Mouse (Mus musculus) intestine, embryonic 16.5 days (tissue): ENCODE data around the gene Rab33b. TPM values are rescaled to one million over a fixed set of nuclear protein-coding genes. Genes with fewer than 3 reads are reported as not detected.

Experiments used
- ATAC-seq: fragments of 200-750 bp; cut with Nextera tagmentation; 2 replicates; pipeline ENCODE4 v1.8.0; 2017; ENCODE audit warnings: moderate TSS enrichment, moderate library complexity
- H3K27ac ChIP-seq: fragments of 300-500 bp; sonication (generic); 2 replicates; pipeline ENCODE4 v1.5.1; 2014; ENCODE audit warnings: mild to moderate bottlenecking, low read length
- H3K27me3 ChIP-seq: fragments of 300-500 bp; sonication (generic); replicated peaks from 2 replicates; pipeline ENCODE4 v1.6.1; 2014; ENCODE audit warnings: low read length, control low read depth, mixed read lengths; ENCODE audit not compliant: control insufficient read depth, insufficient read depth
- H3K36me3 ChIP-seq: fragments of 300-500 bp; sonication (generic); 2 replicates; pipeline ENCODE4 v1.6.1; 2014; ENCODE audit warnings: low read length, control low read depth; ENCODE audit not compliant: control insufficient read depth, insufficient read depth
- H3K4me1 ChIP-seq: fragments of 300-500 bp; sonication (generic); 2 replicates; pipeline ENCODE4 v1.6.1; 2014; ENCODE audit warnings: low read length, control low read depth, mixed read lengths; ENCODE audit not compliant: control insufficient read depth, insufficient read depth
- H3K4me2 ChIP-seq: fragments of 300-500 bp; sonication (generic); 2 replicates; pipeline ENCODE4 v1.6.1; 2014; ENCODE audit warnings: low read depth, low read length, control low read depth
- H3K4me3 ChIP-seq: fragments of 300-500 bp; sonication (generic); 2 replicates; pipeline ENCODE4 v1.5.1; 2014; ENCODE audit warnings: mild to moderate bottlenecking, low read length
- H3K9ac ChIP-seq: fragments of 300-500 bp; sonication (generic); 2 replicates; pipeline ENCODE4 v1.6.1; 2014; ENCODE audit warnings: low read depth, low read length
- H3K9me3 ChIP-seq: fragments of 300-500 bp; sonication (generic); 2 replicates; pipeline ENCODE4 v1.6.1; 2016; ENCODE audit warnings: low read length, control low read depth; ENCODE audit not compliant: control insufficient read depth
- WGBS: fragments of 180-500 bp; shearing (Covaris S2); extraction: QIAGEN DNeasy Blood & Tissue Kit; methylation state at CpG from one replicate; pipeline ENCODE4 v1.1.7; 2014; 5-methylcytosine and 5-hydroxymethylcytosine counted together
- polyA plus RNA-seq: library from polyadenylated mRNA; unstranded; fragments of >200 nt; fragmentation: Nextera tagmentation; extraction: Ambion mirVana; gene quantifications from 2 replicates; pipeline ENCODE4 v1.2.1, GENCODE M21; 2015

Rab33b gene
- polyA plus RNA-seq, 1 experiment from 2014 or later, result 25.0 TPM

GRCm38 (mm10) chr3:51484370-51484769 is 650 bp downstream of the Rab33b start:
- no peaks in the 10 kb centered on the region for H3K36me3 ChIP-seq
- peak overlapping the region; percentile 89 for H3K27ac ChIP-seq
- H3K4me2 ChIP-seq, result peak overlapping the region; percentile 70
- H3K4me1 ChIP-seq, result peaks cover 14% of the 10 kb centered on the region
- H3K9me3 ChIP-seq, result no peaks in the 10 kb centered on the region
- peak overlapping the region; percentile 84 for H3K4me3 ChIP-seq
- WGBS, result under 1% methylated on average over 33 of the region's 33 CpGs
- no peaks in the 10 kb centered on the region for H3K27me3 ChIP-seq
- ATAC-seq, result peak; percentile 45
- peak overlapping the region; percentile 86 for H3K9ac ChIP-seq

GRCm38 (mm10) chr3:51485347-51485746 is 1.6 kb downstream of the Rab33b start:
- H3K36me3 ChIP-seq, result no peaks in the 10 kb centered on the region
- H3K27ac ChIP-seq, result no peak overlapping the region
- peak overlapping the region; percentile 84 for H3K4me3 ChIP-seq
- 46% methylated on average over 4 of the region's 4 CpGs for WGBS
- no peaks in the 10 kb centered on the region for H3K27me3 ChIP-seq
- H3K9me3 ChIP-seq, result no peaks in the 10 kb centered on the region
- ATAC-seq, result no peak
- peak overlapping the region; percentile 86; the same call in 1 of the 2 replicates for H3K9ac ChIP-seq
- H3K4me1 ChIP-seq, result peaks cover 14% of the 10 kb centered on the region
- H3K4me2 ChIP-seq, result peak overlapping the region; percentile 70

DNA sequence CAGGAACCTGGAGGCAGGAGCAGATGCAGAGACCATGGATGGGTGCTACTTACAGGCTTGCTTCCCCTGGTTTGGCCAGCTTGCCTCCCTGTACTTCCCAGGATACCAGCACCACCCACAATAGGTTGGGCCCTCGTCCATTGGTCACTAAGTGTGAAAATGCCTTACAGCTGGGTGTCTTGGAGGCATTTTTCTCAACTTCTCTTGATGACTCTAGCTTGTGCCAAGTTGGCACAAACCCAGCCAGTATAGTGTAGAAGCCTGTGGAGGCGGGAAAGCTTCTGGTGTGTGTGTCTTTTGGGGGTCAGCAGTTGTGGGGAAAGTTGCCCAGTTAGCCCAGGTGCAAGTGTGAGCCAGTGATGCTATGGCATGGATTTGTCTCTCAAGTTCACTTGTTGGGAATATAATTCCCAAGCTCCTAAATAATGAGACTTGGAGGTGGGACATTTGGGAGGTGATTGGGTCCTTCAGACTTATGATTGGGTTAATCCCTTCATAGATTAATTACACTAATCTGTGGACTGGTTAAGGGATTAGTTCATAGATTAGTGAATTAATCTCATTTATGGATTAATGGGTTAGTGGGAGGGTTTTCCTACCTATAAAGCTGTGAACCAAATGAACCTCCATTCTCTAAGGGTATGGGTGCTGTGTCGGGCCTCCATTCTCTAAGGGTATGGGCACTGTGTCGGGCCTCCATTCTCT is 2.9 kb downstream of the Rab33b start:
- H3K9me3 ChIP-seq, result no peaks in the 10 kb centered on the region
- WGBS, result 81% methylated on average over 4 of the region's 4 CpGs
- H3K4me3 ChIP-seq, result no peak overlapping the region
- H3K4me2 ChIP-seq, result no peak overlapping the region
- H3K27ac ChIP-seq, result no peak overlapping the region
- ATAC-seq, result no peak
- no peak overlapping the region for H3K9ac ChIP-seq
- no peaks in the 10 kb centered on the region for H3K36me3 ChIP-seq
- H3K4me1 ChIP-seq, result peaks cover 14% of the 10 kb centered on the region
- H3K27me3 ChIP-seq, result no peaks in the 10 kb centered on the region

GRCm38 (mm10) chr3:51490088-51490753 is 6.5 kb downstream of the Rab33b start:
- H3K36me3 ChIP-seq, result peaks cover 11% of the 10 kb centered on the region; the same call in 1 of the 2 replicates
- WGBS, result 83% methylated on average over 7 of the region's 7 CpGs
- ATAC-seq, result no peak
- H3K27ac ChIP-seq, result no peak overlapping the region
- H3K4me3 ChIP-seq, result no peak overlapping the region
- no peak overlapping the region for H3K9ac ChIP-seq
- no peaks in the 10 kb centered on the region for H3K27me3 ChIP-seq
- no peak overlapping the region for H3K4me2 ChIP-seq
- no peaks in the 10 kb centered on the region for H3K9me3 ChIP-seq
- peaks cover 6% of the 10 kb centered on the region for H3K4me1 ChIP-seq

- peaks cover 11% of the 10 kb centered on the region for H3K36me3 ChIP-seq
- 71% methylated on average over 13 of the region's 13 CpGs for WGBS
- H3K4me1 ChIP-seq, result no peaks in the 10 kb centered on the region
- no peak overlapping the region for H3K9ac ChIP-seq
- no peak for ATAC-seq
- H3K4me2 ChIP-seq, result no peak overlapping the region
- H3K27me3 ChIP-seq, result no peaks in the 10 kb centered on the region
- no peak overlapping the region for H3K4me3 ChIP-seq
- H3K9me3 ChIP-seq, result no peaks in the 10 kb centered on the region
- 0 out of 2 replicates have a peak overlapping the region, but pooled peaks have one; percentile 19 for H3K27ac ChIP-seq
Measured at GRCm38 (mm10) chr3:51493272-51493838, 9.6 kb downstream of the Rab33b start.

GRCm38 (mm10) chr3:51494466-51494865 is 10.7 kb downstream of the Rab33b start:
- H3K4me2 ChIP-seq, result no peak overlapping the region
- H3K27ac ChIP-seq, result no peak overlapping the region
- H3K36me3 ChIP-seq, result peaks cover 11% of the 10 kb centered on the region
- no peak for ATAC-seq
- no peaks in the 10 kb centered on the region for H3K27me3 ChIP-seq
- H3K4me1 ChIP-seq, result no peaks in the 10 kb centered on the region
- H3K9ac ChIP-seq, result no peak overlapping the region
- no peaks in the 10 kb centered on the region for H3K9me3 ChIP-seq
- no peak overlapping the region for H3K4me3 ChIP-seq
- 51% methylated on average over 2 of the region's 2 CpGs for WGBS

DNA sequence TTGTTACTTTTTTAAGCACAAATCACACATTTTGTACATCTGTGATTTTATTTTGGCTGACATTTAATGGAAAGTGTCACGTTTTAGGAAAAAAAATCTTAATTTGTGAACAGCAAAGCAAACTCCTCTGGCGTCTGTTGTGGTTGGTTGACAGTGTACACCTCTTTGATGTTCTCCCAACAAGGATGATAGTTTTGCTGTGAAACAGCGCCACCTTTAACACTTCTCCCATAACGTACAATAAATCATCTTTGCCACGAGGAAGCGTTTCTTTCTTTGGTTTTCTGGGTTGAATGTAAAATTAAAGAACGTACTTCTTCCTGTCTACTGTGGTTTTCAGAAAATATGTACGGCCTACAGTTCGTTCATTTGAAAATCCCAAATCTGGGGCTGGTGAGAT is 11.9 kb downstream of the Rab33b start:
- WGBS, result 86% methylated on average over 9 of the region's 9 CpGs
- H3K4me3 ChIP-seq, result no peak overlapping the region
- no peak overlapping the region for H3K9ac ChIP-seq
- H3K27ac ChIP-seq, result no peak overlapping the region
- H3K4me2 ChIP-seq, result no peak overlapping the region
- no peaks in the 10 kb centered on the region for H3K27me3 ChIP-seq
- H3K9me3 ChIP-seq, result no peaks in the 10 kb centered on the region
- no peak for ATAC-seq
- H3K36me3 ChIP-seq, result peaks cover 11% of the 10 kb centered on the region
- no peaks in the 10 kb centered on the region for H3K4me1 ChIP-seq

- Histone ChIP-seq H3K27ac (no peak overlapping the region), H3K4me1 (no peaks in the 10 kb centered on the region), H3K36me3 (peaks cover 11% of the 10 kb centered on the region), H3K9me3 (no peaks in the 10 kb centered on the region), H3K9ac (no peak overlapping the region), H3K4me3 (no peak overlapping the region), H3K4me2 (no peak overlapping the region), H3K27me3 (no peaks in the 10 kb centered on the region)
- WGBS, result 93% methylated on average over 1 of the region's 1 CpGs
- no peak for ATAC-seq
Measured at GRCm38 (mm10) chr3:51497978-51498377, 14.3 kb downstream of the Rab33b start.

- Histone ChIP-seq H3K4me1 (no peaks in the 10 kb centered on the region), H3K36me3 (peaks cover 8% of the 10 kb centered on the region), H3K9ac (no peak overlapping the region), H3K9me3 (no peaks in the 10 kb centered on the region), H3K27me3 (no peaks in the 10 kb centered on the region), H3K4me3 (no peak overlapping the region), H3K27ac (no peak overlapping the region), H3K4me2 (no peak overlapping the region)
- WGBS, result 63% methylated on average over 5 of the region's 5 CpGs
- ATAC-seq, result no peak
Measured at GRCm38 (mm10) chr3:51498659-51499058, 14.9 kb downstream of the Rab33b start.
